Mouse (Mus musculus) midbrain, postnatal 0 days (tissue): ENCODE data around the gene Nrf1. TPM values are rescaled to one million over a fixed set of nuclear protein-coding genes. Genes with fewer than 3 reads are reported as not detected.

Experiments used
- ATAC-seq: fragments of 200-750 bp; cut with Nextera tagmentation; 2 replicates; pipeline ENCODE4 v1.8.0; 2017; ENCODE audit warnings: moderate number of reproducible peaks, mild to moderate bottlenecking, moderate TSS enrichment, moderate library complexity; ENCODE audit not compliant: low FRiP score
- DNase-seq: peaks from one replicate; pipeline ENCODE4 v3.0.0-alpha.2; 2015; ENCODE audit warnings: low spot score
- H3K27ac ChIP-seq: fragments of 300-500 bp; sonication (generic); 2 replicates; pipeline ENCODE4 v1.5.1; 2014; ENCODE audit warnings: low read depth, mild to moderate bottlenecking, low read length, mixed read lengths
- H3K27me3 ChIP-seq: fragments of 300-500 bp; sonication (generic); 2 replicates; pipeline ENCODE4 v1.6.1; 2014; ENCODE audit warnings: low read length, control low read depth, mixed read lengths; ENCODE audit not compliant: insufficient read depth
- H3K36me3 ChIP-seq: fragments of 300-500 bp; sonication (generic); 2 replicates; pipeline ENCODE4 v1.6.1; 2014; ENCODE audit warnings: low read length, control low read depth, mixed read lengths; ENCODE audit not compliant: insufficient read depth
- H3K4me1 ChIP-seq: fragments of 300-500 bp; sonication (generic); 2 replicates; pipeline ENCODE4 v1.6.1; 2014; ENCODE audit warnings: mild to moderate bottlenecking, control low read depth, antibody characterized with exemption, low read length, mixed read lengths; ENCODE audit not compliant: insufficient read depth
- H3K4me2 ChIP-seq: fragments of 300-500 bp; sonication (generic); 2 replicates; pipeline ENCODE4 v1.6.1; 2014; ENCODE audit warnings: low read depth, mild to moderate bottlenecking, low read length, mixed read lengths; ENCODE audit not compliant: poor library complexity, severe bottlenecking
- H3K4me3 ChIP-seq: fragments of 300-500 bp; sonication (generic); 2 replicates; pipeline ENCODE4 v1.5.1; 2014; ENCODE audit warnings: low read depth, mild to moderate bottlenecking, low read length, moderate library complexity
- H3K9ac ChIP-seq: fragments of 300-500 bp; sonication (generic); replicated peaks from 2 replicates; pipeline ENCODE4 v1.6.1; 2014; ENCODE audit warnings: mild to moderate bottlenecking, low read length, moderate library complexity, mixed read lengths; ENCODE audit not compliant: poor library complexity, severe bottlenecking
- H3K9me3 ChIP-seq: fragments of 300-500 bp; sonication (generic); 2 replicates; pipeline ENCODE4 v1.6.1; 2016; ENCODE audit warnings: low read length, control low read depth
- CTCF ChIP-seq: IDR thresholded peaks from 2 replicates; pipeline ENCODE4 v1.5.1; 2016; ENCODE audit warnings: antibody characterized with exemption, mild to moderate bottlenecking
- WGBS: fragments of 180-500 bp; shearing (Covaris S2); extraction: QIAGEN DNeasy Blood & Tissue Kit; methylation state at CpG from one replicate; pipeline ENCODE4 v1.1.7; 2014; 5-methylcytosine and 5-hydroxymethylcytosine counted together
- polyA plus RNA-seq: library from polyadenylated mRNA; unstranded; fragments of >200 nt; fragmentation: Nextera tagmentation; extraction: Ambion mirVana; gene quantifications from 2 replicates; pipeline ENCODE4 v1.2.1, GENCODE M21; 2015
- total RNA-seq: library from RNA; depleted of rRNA; stranded (reverse); fragments of >200 nt; gene quantifications from 2 replicates; pipeline ENCODE4 v1.2.3, GENCODE M21; 2014

Gene Nrf1
- total and polyA plus RNA-seq, 2 experiments from 2014 or later = 21.3 to 37.2 TPM

GRCm38 (mm10) chr6:30013520-30013919, 34.3 kb upstream of the Nrf1 start:
- Histone ChIP-seq H3K9me3 (no peaks in the 10 kb centered on the region), H3K4me1 (no peaks in the 10 kb centered on the region), H3K27me3 (no peaks in the 10 kb centered on the region), H3K4me2 (no peak overlapping the region), H3K27ac (no peak overlapping the region), H3K36me3 (no peaks in the 10 kb centered on the region), H3K9ac (no peak overlapping the region), H3K4me3 (no peak overlapping the region)
- ATAC-seq = no peak
- no peak for DNase-seq
- 67% methylated on average over 2 of the region's 2 CpGs for WGBS
- TF ChIP-seq CTCF = no peak

DNA sequence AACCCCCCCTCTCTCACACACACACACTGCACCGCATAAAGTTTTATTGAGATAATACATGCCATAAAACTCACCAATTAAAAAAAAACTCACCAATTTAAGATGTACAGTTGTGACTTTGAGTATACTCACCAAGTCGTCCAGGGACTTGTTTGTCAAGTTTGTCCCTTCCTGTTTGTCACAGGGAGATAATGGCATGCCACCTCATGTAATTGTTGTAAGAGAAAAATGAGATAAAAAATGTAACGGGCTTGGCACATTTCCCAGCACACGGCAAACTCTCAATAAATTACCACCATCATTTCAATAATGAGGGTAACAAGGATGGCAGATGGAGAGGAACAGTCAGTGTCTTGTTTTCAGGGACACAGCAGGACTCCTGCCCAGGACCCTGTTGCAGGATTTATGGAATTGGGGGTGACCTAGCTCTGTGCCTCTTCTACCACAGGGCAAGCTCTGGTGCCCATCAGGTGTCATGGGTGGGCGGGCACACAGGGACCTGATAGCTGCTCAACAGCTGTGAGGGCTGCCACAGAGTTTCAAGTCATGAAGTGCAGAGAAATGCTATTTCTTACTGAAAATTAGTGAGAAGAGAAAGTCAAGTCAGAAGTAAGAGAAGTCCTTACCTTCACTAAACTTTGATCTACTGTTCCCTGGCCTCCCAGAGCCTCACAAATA, 33.5 kb upstream of the Nrf1 start:
- no peaks in the 10 kb centered on the region for H3K9me3 ChIP-seq
- no peak for TF ChIP-seq CTCF
- no peak overlapping the region for H3K27ac ChIP-seq
- H3K4me3 ChIP-seq = no peak overlapping the region
- no peaks in the 10 kb centered on the region for H3K4me1 ChIP-seq
- no peak overlapping the region for H3K9ac ChIP-seq
- no peaks in the 10 kb centered on the region for H3K27me3 ChIP-seq
- DNase-seq (no peak), ATAC-seq (no peak)
- H3K36me3 ChIP-seq = no peaks in the 10 kb centered on the region
- no peak overlapping the region for H3K4me2 ChIP-seq
- WGBS = 77% methylated on average over 5 of the region's 5 CpGs

- Histone ChIP-seq H3K9me3 (no peaks in the 10 kb centered on the region), H3K4me1 (no peaks in the 10 kb centered on the region), H3K9ac (no peak overlapping the region), H3K27ac (no peak overlapping the region), H3K27me3 (no peaks in the 10 kb centered on the region), H3K36me3 (no peaks in the 10 kb centered on the region), H3K4me3 (no peak overlapping the region), H3K4me2 (no peak overlapping the region)
- TF ChIP-seq CTCF = no peak
- DNase-seq (no peak), ATAC-seq (no peak)
- 100% methylated on average over 1 of the region's 1 CpGs for WGBS
These were observed 26.5 kb upstream of the Nrf1 start for GRCm38 (mm10) chr6:30021241-30021640.

GRCm38 (mm10) chr6:30021656-30022055, 26.1 kb upstream of the Nrf1 start:
- Histone ChIP-seq H3K9ac (no peak overlapping the region), H3K4me1 (no peaks in the 10 kb centered on the region), H3K4me2 (no peak overlapping the region), H3K27ac (no peak overlapping the region), H3K36me3 (no peaks in the 10 kb centered on the region), H3K4me3 (no peak overlapping the region), H3K9me3 (no peaks in the 10 kb centered on the region), H3K27me3 (no peaks in the 10 kb centered on the region)
- TF ChIP-seq CTCF = no peak
- ATAC-seq (no peak), DNase-seq (no peak)
- WGBS = 51% methylated on average over 5 of the region's 5 CpGs

DNA sequence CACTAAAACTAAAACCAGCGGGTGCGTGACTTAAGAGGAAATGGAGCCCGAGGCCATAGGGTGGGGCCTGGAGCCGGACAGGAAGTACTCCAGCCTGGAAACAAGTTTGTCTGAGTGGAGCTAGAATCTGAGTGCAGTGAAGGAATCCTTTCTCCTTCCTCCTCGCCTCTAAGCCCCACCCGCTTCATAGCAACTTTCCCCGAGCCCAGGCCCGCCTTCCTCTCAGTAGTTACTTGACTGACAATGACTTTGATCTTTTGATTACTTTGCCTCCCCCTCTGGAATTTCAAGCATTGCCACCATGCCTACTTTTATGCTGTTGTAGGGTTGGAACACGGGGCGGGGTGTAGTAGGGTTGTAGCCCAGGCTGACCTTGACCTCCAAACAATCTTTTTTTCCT, 21.0 kb upstream of the Nrf1 start:
- no peak for ATAC-seq
- Histone ChIP-seq H3K4me2 (no peak overlapping the region), H3K9ac (no peak overlapping the region), H3K9me3 (no peaks in the 10 kb centered on the region), H3K4me3 (no peak overlapping the region), H3K4me1 (no peaks in the 10 kb centered on the region), H3K36me3 (no peaks in the 10 kb centered on the region), H3K27ac (no peak overlapping the region), H3K27me3 (no peaks in the 10 kb centered on the region)
- 66% methylated on average over 10 of the region's 10 CpGs for WGBS
- no peak for TF ChIP-seq CTCF
- no peak for DNase-seq

DNA sequence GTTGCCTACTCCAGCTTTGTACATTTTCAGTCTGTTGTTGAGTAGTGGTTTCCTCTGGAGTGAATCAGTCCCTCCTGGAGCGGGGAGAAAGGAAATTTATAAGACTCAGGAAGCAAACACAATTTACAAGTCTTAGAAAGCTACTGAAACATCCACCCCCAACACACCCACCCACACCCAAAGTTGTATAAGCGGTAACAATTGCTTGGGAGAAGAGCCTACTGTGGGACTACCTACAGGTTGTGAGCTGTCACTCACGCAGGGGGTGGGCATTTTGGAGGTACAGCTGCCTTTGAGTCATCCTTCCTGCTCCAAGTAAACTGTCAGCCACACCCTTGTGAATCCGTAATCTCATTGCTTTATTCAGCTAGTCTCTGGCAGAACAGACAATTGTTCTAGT, 19.4 kb upstream of the Nrf1 start:
- DNase-seq (no peak), ATAC-seq (no peak)
- Histone ChIP-seq H3K4me2 (no peak overlapping the region), H3K9me3 (no peaks in the 10 kb centered on the region), H3K27me3 (no peaks in the 10 kb centered on the region), H3K4me1 (no peaks in the 10 kb centered on the region), H3K27ac (no peak overlapping the region), H3K36me3 (no peaks in the 10 kb centered on the region), H3K4me3 (no peak overlapping the region), H3K9ac (no peak overlapping the region)
- 85% methylated on average over 4 of the region's 4 CpGs for WGBS
- TF ChIP-seq CTCF = no peak
